Mouse (Mus musculus) testis, adult 2 months (tissue): ENCODE results near the gene Ccdc106.

Experiments used
- CTCF ChIP-seq: fragments of 200-500 bp; IDR thresholded peaks from 2 replicates; pipeline ENCODE4 v1.5.1; 2012; ENCODE audit warnings: low read depth, mild to moderate bottlenecking, inconsistent platforms, low read length, moderate library complexity; ENCODE audit not compliant: control insufficient read depth, insufficient read depth, insufficient replicate concordance
- POLR2A ChIP-seq: fragments of 200-500 bp; IDR thresholded peaks from 2 replicates; pipeline ENCODE4 v1.6.1; 2012; ENCODE audit warnings: low read depth, mild to moderate bottlenecking, inconsistent platforms, low read length, moderate library complexity; ENCODE audit not compliant: control insufficient read depth

- TF ChIP-seq POLR2A (no peak), CTCF (no peak)
These were observed 9.2 kb downstream of the Ccdc106 start for GRCm38 (mm10) chr7:5029543-5029942.
